Mouse (Mus musculus) lung, embryonic 16.5 days (tissue): ENCODE results near the gene Ube2j2. TPM values are rescaled to one million over a fixed set of nuclear protein-coding genes. Genes with fewer than 3 reads are reported as not detected.
A peak's percentile ranks its signal among the peaks of the same experiment; 100 is the strongest.

Experiments
- ATAC-seq: fragments of 200-750 bp; cut with Nextera tagmentation; 2 replicates; pipeline ENCODE4 v1.8.0; 2017; ENCODE audit warnings: low read depth, mild to moderate bottlenecking, moderate library complexity
- H3K27ac ChIP-seq: fragments of 300-500 bp; sonication (generic); 2 replicates; pipeline ENCODE4 v1.5.1; 2014; ENCODE audit warnings: mild to moderate bottlenecking, control low read depth, low read length
- H3K27me3 ChIP-seq: fragments of 300-500 bp; sonication (generic); 2 replicates; pipeline ENCODE4 v1.6.1; 2014; ENCODE audit warnings: low read depth, low read length, mixed read lengths; ENCODE audit not compliant: control insufficient read depth, insufficient read depth
- H3K36me3 ChIP-seq: fragments of 300-500 bp; sonication (generic); 2 replicates; pipeline ENCODE4 v1.6.1; 2014; ENCODE audit warnings: low read length; ENCODE audit not compliant: control insufficient read depth, insufficient read depth
- H3K4me1 ChIP-seq: fragments of 300-500 bp; sonication (generic); replicated peaks from 2 replicates; pipeline ENCODE4 v1.6.1; 2014; ENCODE audit warnings: low read length, mixed read lengths; ENCODE audit not compliant: control insufficient read depth, insufficient read depth
- H3K4me2 ChIP-seq: fragments of 300-500 bp; sonication (generic); 2 replicates; pipeline ENCODE4 v1.6.1; 2014; ENCODE audit warnings: low read depth, low read length, control low read depth
- H3K4me3 ChIP-seq: fragments of 300-500 bp; sonication (generic); 2 replicates; pipeline ENCODE4 v1.5.1; 2014; ENCODE audit warnings: mild to moderate bottlenecking, low read length, control low read depth
- H3K9ac ChIP-seq: fragments of 300-500 bp; sonication (generic); 2 replicates; pipeline ENCODE4 v1.6.1; 2014; ENCODE audit warnings: low read length, control low read depth
- H3K9me3 ChIP-seq: fragments of 300-500 bp; sonication (generic); 2 replicates; pipeline ENCODE4 v1.6.1; 2016; ENCODE audit warnings: low read length; ENCODE audit not compliant: control insufficient read depth
- WGBS: fragments of 180-500 bp; shearing (Covaris S2); extraction: QIAGEN DNeasy Blood & Tissue Kit; methylation state at CpG from one replicate; pipeline ENCODE4 v1.1.7; 2014; 5-methylcytosine and 5-hydroxymethylcytosine counted together
- polyA plus RNA-seq: library from polyadenylated mRNA; unstranded; fragments of >200 nt; fragmentation: Nextera tagmentation; extraction: Ambion mirVana; gene quantifications from 2 replicates; pipeline ENCODE4 v1.2.1, GENCODE M21; 2015

Ube2j2 gene
- polyA plus RNA-seq, 1 experiment from 2014 or later, result 86.4 TPM

DNA sequence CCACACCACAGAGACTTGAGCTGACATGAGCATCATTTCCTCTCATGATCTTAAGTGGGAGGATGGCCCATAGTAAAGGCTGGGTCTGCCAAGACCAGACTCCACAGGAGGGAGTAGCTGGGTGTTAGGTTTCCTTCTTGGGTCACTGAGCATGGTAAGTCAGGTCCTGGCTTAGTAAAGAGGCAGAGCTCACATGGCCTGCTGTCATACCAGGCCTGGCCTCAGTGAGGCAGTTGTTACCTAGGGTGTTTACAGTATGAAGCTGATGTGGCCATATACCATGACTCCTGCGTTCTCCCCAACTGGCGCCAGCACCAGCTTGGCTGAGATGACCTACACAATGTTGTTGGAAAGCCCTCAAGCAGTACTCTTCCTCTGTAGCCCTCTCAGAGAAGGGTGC lies 29.6 kb downstream of the Ube2j2 start:
- Histone ChIP-seq H3K4me1 (no peaks in the 10 kb centered on the region), H3K4me2 (no peak overlapping the region), H3K27ac (no peak overlapping the region), H3K27me3 (no peaks in the 10 kb centered on the region), H3K9ac (no peak overlapping the region), H3K4me3 (no peak overlapping the region), H3K9me3 (no peaks in the 10 kb centered on the region), H3K36me3 (no peaks in the 10 kb centered on the region)
- WGBS, result 70% methylated on average over 2 of the region's 2 CpGs
- ATAC-seq, result no peak

DNA sequence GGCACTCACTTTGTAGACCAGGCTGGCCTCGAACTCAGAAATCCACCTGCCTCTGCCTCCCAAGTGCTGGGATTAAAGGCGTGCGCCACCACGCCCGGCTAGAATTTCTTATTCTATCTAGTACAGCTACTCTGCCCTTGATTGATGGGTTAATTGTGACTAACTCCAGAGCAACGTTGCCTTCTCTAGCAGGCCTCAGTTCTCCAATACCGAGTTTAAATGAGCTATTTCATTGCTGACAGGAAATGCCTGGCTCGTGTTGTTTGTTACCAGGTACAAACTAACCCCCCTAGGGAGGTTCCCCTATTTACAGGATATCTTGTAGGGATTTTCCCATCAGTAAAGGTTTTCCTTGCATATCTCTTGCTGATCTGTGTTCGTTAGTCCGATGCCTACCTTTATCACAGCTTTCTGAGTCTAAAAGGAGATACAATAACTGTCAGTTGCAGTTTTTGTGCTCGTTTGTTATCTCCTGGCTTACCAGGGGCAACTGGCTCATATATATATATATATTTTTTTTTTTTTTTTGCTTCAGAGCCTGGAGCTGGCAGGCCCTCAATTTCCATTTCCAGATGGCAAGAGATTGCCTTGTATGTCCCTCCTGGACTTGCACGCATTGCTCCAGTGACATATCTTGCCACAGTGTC lies 37.9 kb downstream of the Ube2j2 start:
- Histone ChIP-seq H3K4me3 (no peak overlapping the region), H3K27ac (no peak overlapping the region), H3K9me3 (no peaks in the 10 kb centered on the region), H3K4me1 (no peaks in the 10 kb centered on the region), H3K9ac (no peak overlapping the region), H3K4me2 (no peak overlapping the region), H3K36me3 (no peaks in the 10 kb centered on the region), H3K27me3 (no peaks in the 10 kb centered on the region)
- WGBS, result 62% methylated on average over 12 of the region's 12 CpGs
- ATAC-seq, result no peak

DNA sequence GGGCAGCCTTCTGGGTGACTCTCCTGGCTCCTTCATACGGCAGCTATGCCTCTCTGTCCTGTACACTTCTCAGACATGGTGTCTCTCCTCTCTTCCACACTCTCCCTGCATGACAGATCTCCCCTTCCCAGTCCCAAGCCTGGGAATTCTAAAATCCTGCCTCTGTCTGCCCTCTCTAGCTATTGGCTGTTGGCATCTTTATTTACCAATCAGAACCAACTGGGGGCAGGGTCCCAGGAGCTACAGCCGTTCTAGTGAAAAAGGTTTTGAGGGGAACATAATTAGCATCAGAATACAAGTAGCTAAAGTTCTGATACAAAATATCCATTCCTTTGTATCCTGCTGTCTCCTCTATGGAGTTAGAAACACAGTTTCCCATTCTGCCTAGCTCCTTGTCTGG lies 40.2 kb downstream of the Ube2j2 start:
- no peaks in the 10 kb centered on the region for H3K27me3 ChIP-seq
- H3K9me3 ChIP-seq, result no peaks in the 10 kb centered on the region
- no peak overlapping the region for H3K4me3 ChIP-seq
- no peak overlapping the region for H3K4me2 ChIP-seq
- H3K36me3 ChIP-seq, result no peaks in the 10 kb centered on the region
- no peaks in the 10 kb centered on the region for H3K4me1 ChIP-seq
- no peak overlapping the region for H3K27ac ChIP-seq
- WGBS, result 18% methylated on average over 2 of the region's 2 CpGs
- no peak overlapping the region for H3K9ac ChIP-seq
- ATAC-seq, result no peak

DNA sequence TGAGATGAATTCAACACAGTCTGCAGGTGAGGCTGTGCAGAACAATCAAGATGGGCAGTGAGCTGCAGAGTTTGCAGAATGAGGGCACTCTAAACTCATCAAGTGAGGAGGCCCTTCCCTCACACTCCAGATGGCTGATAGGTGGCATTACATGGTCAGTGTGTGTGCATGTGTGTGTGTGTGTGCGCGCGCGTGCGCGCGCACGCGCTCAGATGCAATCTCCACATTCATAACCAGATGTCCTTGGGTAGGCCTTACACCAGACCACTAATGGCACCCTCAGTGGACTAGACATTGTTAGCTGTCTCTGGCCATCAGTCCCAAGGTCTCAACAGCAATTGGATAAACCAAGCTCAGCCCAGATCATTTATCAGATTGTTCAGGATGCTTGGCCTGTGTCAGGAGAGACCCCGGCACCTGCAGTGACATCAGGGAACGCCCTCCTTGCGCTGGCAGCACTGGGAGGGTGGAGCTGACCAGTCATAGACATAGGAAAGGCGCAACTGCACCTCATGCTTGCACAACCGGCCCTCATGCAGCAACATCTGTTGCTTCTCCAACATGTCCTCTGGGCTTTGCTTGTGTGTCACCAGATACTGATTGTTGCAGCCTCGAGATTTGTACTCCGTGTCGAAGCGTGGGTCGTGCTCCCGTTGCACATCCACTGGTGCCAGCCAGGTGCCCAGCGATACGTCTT lies 47.7 kb downstream of the Ube2j2 start:
- H3K4me3 ChIP-seq, result peak overlapping the region; percentile 66
- ATAC-seq, result no peak
- peak overlapping the region; percentile 95; the same call in 1 of the 2 replicates for H3K27ac ChIP-seq
- peaks cover 20% of the 10 kb centered on the region for H3K4me1 ChIP-seq
- H3K9ac ChIP-seq, result peak overlapping the region; percentile 84
- H3K9me3 ChIP-seq, result no peaks in the 10 kb centered on the region
- H3K27me3 ChIP-seq, result no peaks in the 10 kb centered on the region
- peak overlapping the region; percentile 99 for H3K4me2 ChIP-seq
- 82% methylated on average over 22 of the region's 22 CpGs for WGBS
- H3K36me3 ChIP-seq, result peaks cover 2% of the 10 kb centered on the region; the same call in 1 of the 2 replicates

DNA sequence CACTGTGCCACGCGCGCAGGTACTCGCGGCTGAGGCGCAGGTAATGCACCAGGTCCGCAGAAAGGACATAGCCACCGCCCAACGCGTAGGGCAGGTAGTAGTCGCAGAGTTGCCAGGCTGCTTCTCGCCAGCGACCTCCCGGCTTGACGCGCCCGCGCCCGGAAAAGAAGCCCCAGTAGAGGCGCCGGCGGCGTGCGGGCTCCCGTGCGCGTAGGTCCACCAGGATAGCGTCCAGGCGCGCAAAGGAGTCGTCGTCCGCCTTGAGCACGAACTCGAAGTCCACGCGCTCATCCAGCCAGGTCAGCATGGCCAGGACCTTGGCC lies 48.2 kb downstream of the Ube2j2 start:
- peak overlapping the region; percentile 66 for H3K4me3 ChIP-seq
- H3K27ac ChIP-seq, result peak overlapping the region; percentile 95
- H3K9ac ChIP-seq, result peak overlapping the region; percentile 84
- ATAC-seq, result peak; percentile 1; the same call in 1 of the 2 replicates
- H3K9me3 ChIP-seq, result no peaks in the 10 kb centered on the region
- H3K27me3 ChIP-seq, result no peaks in the 10 kb centered on the region
- 24% methylated on average over 37 of the region's 37 CpGs for WGBS
- peaks cover 7% of the 10 kb centered on the region for H3K36me3 ChIP-seq
- peaks cover 20% of the 10 kb centered on the region for H3K4me1 ChIP-seq
- H3K4me2 ChIP-seq, result peak overlapping the region; percentile 99

DNA sequence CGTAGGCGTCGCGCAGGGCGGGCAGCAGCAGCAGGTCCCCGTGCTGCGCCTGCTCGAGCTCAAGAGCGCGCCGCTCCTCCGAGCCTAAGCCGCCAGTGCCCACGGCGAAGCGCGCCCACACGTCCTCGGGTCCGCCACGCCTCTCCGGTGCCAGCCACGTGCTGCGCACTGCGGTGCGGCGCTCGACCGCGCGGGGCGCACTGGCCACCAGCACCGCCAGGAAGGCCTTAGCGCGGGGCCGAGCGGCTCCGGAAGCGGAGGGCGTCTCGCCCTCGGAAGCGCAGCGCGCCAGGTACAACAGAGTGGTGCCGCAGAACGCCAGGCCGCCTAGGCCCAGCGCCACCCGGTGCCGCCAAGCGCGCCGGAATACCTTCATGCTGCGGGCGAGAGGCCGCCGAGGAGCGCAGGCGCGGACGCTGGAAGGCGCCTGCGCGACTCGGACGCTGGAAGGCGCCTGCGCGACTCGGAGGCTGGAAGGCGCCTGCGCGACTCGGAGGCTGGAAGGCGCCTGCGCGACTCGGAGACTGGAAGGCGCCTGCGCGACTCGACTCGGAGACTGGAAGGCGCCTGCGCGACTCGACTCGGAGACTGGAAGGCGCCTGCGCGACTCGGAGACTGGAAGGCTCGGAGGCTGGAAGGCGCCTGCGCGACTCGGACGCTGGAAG lies 48.7 kb downstream of the Ube2j2 start, which contains the start of the genes B3galt6 and Sdf4:
Gene B3galt6, minus strand, starts transcription at position 409 of the 665 bp plus-strand sequence.
Gene Sdf4, plus strand, starts transcription at position 632 of the 665 bp plus-strand sequence.
- Histone ChIP-seq H3K9me3 (no peaks in the 10 kb centered on the region), H3K4me3 (peak within 1 kb of the TSS; percentile 86), H3K9ac (peak within 1 kb of the TSS; percentile 86), H3K27me3 (no peaks in the 10 kb centered on the region), H3K4me2 (peak within 1 kb of the TSS; percentile 99), H3K36me3 (peaks cover 11% of the 10 kb centered on the region), H3K27ac (peak within 1 kb of the TSS; percentile 95), H3K4me1 (peaks cover 20% of the 10 kb centered on the region)
- WGBS, result under 1% methylated on average over 88 of the region's 99 CpGs
- ATAC-seq, result peak; percentile 89

DNA sequence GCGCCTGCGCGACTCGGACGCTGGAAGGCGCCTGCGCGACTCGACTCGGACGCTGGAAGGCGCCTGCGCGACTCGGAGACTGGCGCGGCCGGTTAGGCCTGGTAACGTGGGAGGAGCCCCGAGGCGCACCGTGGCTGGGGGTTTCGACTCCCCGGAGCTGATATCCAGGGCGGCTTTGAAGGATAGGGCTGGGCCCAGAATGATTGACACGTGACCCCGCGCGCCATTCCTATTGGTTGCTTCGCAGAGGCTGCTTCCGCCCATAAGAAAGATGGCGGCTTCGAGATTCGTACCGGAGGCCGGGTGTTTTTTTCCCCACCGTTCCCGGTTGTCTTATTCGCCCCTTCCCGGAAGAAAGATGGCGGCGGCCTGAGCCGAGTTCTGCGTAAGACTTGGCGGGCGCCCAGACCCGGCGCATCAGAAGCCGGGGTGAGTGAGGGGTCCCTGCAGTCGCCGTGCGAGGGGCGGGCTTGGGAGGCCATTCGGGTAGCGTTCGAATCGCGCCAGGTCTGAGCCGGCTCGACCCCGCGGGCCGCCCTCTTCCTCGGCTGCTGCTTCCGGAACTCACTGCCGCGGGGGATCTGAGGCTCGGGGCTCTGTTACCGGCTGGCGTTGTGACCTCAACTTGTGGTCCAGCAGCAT lies 49.4 kb downstream of the Ube2j2 start:
- WGBS, result under 1% methylated on average over 69 of the region's 70 CpGs
- Histone ChIP-seq H3K9me3 (no peaks in the 10 kb centered on the region), H3K27ac (peak overlapping the region; percentile 94), H3K4me2 (peak overlapping the region; percentile 75), H3K4me1 (peaks cover 20% of the 10 kb centered on the region), H3K27me3 (no peaks in the 10 kb centered on the region), H3K36me3 (peaks cover 11% of the 10 kb centered on the region), H3K4me3 (peak overlapping the region; percentile 86), H3K9ac (peak overlapping the region; percentile 86)
- peak; percentile 91 for ATAC-seq

DNA sequence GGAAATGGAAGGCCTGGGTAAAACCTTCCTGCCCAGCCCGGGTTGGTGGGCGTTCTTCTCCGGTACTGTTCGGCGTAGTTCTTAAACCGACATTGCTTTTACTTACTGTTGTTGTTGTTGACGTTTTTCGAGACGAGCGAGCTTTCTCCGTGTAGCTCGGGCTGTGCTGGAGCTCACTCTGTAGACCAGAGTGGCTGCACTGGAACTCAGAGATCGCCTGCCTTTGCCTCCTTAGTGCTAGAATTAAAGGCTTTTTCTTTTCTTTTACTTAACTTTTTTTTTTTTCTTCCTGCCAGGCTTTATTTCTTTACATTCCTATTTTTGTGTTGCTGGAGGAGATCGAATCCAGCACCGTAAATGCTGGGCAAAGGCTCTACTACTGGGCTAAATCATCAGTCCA lies 50.0 kb downstream of the Ube2j2 start:
- H3K27me3 ChIP-seq, result no peaks in the 10 kb centered on the region
- H3K4me1 ChIP-seq, result peaks cover 20% of the 10 kb centered on the region
- no peak; the same call in 1 of the 2 replicates for ATAC-seq
- H3K4me2 ChIP-seq, result peak overlapping the region; percentile 75
- H3K9ac ChIP-seq, result peak overlapping the region; percentile 86
- WGBS, result 4% methylated on average over 15 of the region's 15 CpGs
- H3K9me3 ChIP-seq, result no peaks in the 10 kb centered on the region
- H3K36me3 ChIP-seq, result peaks cover 11% of the 10 kb centered on the region
- peak overlapping the region; percentile 94 for H3K27ac ChIP-seq
- H3K4me3 ChIP-seq, result peak overlapping the region; percentile 86

DNA sequence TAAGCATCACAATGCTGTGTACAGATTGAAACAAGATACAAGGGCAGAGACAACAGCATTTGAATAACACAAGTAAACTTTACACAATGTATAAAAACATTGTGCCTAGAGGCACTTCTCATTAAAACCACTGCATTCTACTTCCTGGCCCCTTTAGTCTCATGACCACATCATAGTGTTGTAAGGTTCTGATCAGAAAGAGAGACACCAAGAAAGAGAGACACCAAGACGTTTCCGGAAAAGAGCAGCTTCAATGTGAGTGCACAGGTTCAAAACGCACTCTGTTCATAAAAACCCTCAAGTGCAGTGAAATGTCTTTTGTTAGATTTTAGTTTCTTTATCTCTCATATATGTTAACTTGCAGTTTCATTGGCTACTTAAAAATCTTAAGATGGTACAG lies 60.5 kb downstream of the Ube2j2 start:
- ATAC-seq, result no peak
- Histone ChIP-seq H3K9ac (no peak overlapping the region), H3K27ac (no peak overlapping the region), H3K4me3 (no peak overlapping the region), H3K4me2 (no peak overlapping the region), H3K9me3 (no peaks in the 10 kb centered on the region), H3K4me1 (no peaks in the 10 kb centered on the region), H3K36me3 (peaks cover 68% of the 10 kb centered on the region), H3K27me3 (no peaks in the 10 kb centered on the region)
- 92% methylated on average over 3 of the region's 3 CpGs for WGBS
